Comparison of ENCODE assay signal across 7 mouse cellular contexts in genomic region chr3:38129167-38129500, GRCm38 (mm10).
"Had no signal": no experiment of that assay in that cellular context is flagged by ENCODE, and none has a peak within 500 bp of the region (broad histone marks: within the 10 kb centered on the region; RNA-seq: fewer than 3 reads in every experiment).

No protein-coding gene starts in this region.

- H3K4me1 ChIP-seq: midbrain, embryonic 13.5 days had no signal

- H3K9me3 ChIP-seq: limb, embryonic 13.5 days; midbrain, embryonic 13.5 days had no signal

- H3K27me3 ChIP-seq: limb, embryonic 13.5 days; midbrain, embryonic 13.5 days had no signal

- DNase-seq: left cerebral cortex, postnatal 4 days; thymus, adult 18-20 months; thymus, postnatal 14 days had no signal

- H3K4me3 ChIP-seq: limb, embryonic 13.5 days; midbrain, embryonic 13.5 days had no signal

- H3K9ac ChIP-seq: limb, embryonic 13.5 days; liver, embryonic 14.5 days; midbrain, embryonic 13.5 days had no signal

- H3K4me2 ChIP-seq: limb, embryonic 13.5 days; midbrain, embryonic 13.5 days had no signal

- H3K27ac ChIP-seq: hindbrain, postnatal 0 days; limb, embryonic 13.5 days; liver, embryonic 14.5 days; midbrain, embryonic 13.5 days had no signal

- ATAC-seq: hindbrain, postnatal 0 days; midbrain, embryonic 13.5 days had no signal

- H3K36me3 ChIP-seq: limb, embryonic 13.5 days; midbrain, embryonic 13.5 days had no signal
